Mouse (Mus musculus): Measurements from ENCODE around the gene Chrng. TPM values are rescaled to one million over a fixed set of nuclear protein-coding genes. Genes with fewer than 3 reads are reported as not detected.
A peak's percentile ranks its signal among the peaks of the same experiment; 100 is the strongest.

Chrng gene
- polyA plus RNA-seq, 1 experiment: not detected

DNA sequence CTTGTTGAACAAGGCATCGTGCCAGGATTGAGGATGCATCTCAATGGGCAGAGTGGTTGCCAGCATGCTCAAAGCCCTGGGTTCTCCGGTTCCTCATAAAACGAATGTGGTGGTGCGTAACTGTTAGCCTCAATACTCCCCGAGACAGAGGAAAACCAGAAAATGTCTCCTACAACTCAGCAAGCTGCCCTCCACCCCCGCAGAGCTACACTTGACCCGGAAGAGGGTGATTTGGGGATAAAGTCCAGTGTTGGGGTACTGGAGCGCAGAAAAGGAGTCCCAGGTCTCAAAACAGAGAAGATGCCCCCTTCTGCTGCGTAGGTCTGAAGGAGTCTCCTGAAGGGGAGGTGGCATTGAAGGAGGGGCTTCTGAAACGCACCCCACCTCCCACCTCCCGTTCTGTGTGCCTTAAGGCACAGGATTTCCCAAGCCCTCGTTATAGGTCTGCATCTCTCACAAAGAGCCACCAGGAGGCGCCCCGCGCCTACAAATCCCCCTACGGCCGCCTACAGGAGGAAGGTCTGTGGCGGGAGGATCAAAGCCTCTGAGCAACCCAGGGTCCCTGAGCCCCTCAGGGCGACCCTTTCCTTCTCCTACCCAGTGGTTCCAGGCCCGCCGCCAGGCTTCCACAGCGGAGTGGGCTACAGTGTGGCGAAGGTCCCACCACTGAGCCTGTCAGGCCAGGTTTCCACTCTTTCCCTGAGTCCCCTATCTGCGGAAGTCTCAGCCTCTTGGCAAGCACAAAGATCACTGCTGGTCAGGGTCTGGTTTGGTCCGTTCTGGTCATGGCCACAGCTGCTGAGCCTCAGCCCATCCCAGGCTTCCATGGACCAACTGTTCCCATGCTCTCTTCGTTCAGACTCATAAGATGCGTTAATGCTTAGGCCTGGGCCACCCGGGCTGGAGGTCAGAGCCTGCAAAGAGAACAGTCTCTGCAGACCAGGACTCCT, 30.2 kb upstream of the Chrng start:
- no peaks in the 10 kb centered on the region; the same call in 1 of the 2 replicates for H3K4me1 ChIP-seq (ENCODE audit: control insufficient read depth, insufficient read depth, low read length)
- H3K27ac ChIP-seq (ENCODE audit: insufficient read depth, low read length): no peak overlapping the region
- no peak overlapping the region for H3K4me3 ChIP-seq (ENCODE audit: insufficient read depth, low read length)
- TF ChIP-seq POLR2A (IDR thresholded peaks at IDR 0.05; ENCODE audit: extremely low read depth, insufficient read depth, low read length) (no peak), CTCF (IDR thresholded peaks at IDR 0.05; ENCODE audit: extremely low read depth, insufficient read depth, low read length) (peak; percentile 43; the same call in 1 of the 2 replicates)

DNA sequence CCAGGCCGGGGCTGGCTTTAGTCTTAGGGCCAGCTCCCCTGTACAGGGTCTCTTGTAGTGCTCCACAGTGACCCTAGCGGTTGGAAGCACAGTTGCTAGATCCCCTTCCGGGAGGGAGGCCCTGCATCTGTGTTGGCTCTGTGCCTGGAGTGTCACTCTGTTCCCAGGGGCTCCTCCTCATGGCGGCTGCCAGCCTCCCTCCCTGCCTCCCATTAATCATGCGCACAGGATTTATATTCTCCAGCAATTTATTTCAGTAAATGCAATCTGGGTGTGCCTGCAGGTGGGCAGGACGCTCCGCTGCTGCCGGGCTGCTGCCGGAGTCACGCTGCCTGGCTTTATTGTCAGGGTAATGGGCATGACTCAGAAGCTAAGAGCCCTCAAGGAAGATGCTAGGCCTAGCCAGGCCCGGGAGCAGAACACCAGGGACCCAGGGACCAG, 28.6 kb upstream of the Chrng start:
- TF ChIP-seq POLR2A (IDR thresholded peaks at IDR 0.05; ENCODE audit: extremely low read depth, insufficient read depth, low read length) (no peak), CTCF (IDR thresholded peaks at IDR 0.05; ENCODE audit: extremely low read depth, insufficient read depth, low read length) (no peak)
- no peak overlapping the region for H3K4me3 ChIP-seq (ENCODE audit: insufficient read depth, low read length)
- H3K4me1 ChIP-seq (ENCODE audit: control insufficient read depth, insufficient read depth, low read length): no peaks in the 10 kb centered on the region; the same call in 1 of the 2 replicates
- H3K27ac ChIP-seq (ENCODE audit: insufficient read depth, low read length): no peak overlapping the region

DNA sequence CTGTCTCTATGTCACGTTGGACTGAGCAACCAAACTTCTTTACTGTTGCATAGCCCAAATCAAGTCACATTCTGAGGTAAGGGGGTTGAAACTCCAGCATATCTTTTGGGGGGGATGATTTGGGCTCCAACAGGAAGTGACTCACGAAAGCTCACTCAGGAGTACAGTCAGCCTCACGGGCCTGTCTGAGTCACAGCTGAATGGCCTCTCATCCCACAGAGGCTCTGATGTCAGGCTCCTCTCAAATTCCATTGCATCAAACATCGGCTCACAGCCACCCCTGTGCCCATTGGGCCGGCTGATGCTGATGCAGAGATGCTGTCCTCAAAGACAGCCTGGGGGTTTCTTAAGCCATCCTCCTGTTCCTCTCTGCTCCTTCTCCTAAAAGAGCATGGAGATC, 23.6 kb upstream of the Chrng start:
- no peak overlapping the region for H3K4me3 ChIP-seq (ENCODE audit: insufficient read depth, low read length)
- no peak overlapping the region for H3K27ac ChIP-seq (ENCODE audit: insufficient read depth, low read length)
- TF ChIP-seq CTCF (IDR thresholded peaks at IDR 0.05; ENCODE audit: extremely low read depth, insufficient read depth, low read length) (no peak), POLR2A (IDR thresholded peaks at IDR 0.05; ENCODE audit: extremely low read depth, insufficient read depth, low read length) (no peak)
- H3K4me1 ChIP-seq (ENCODE audit: control insufficient read depth, insufficient read depth, low read length): no peaks in the 10 kb centered on the region

DNA sequence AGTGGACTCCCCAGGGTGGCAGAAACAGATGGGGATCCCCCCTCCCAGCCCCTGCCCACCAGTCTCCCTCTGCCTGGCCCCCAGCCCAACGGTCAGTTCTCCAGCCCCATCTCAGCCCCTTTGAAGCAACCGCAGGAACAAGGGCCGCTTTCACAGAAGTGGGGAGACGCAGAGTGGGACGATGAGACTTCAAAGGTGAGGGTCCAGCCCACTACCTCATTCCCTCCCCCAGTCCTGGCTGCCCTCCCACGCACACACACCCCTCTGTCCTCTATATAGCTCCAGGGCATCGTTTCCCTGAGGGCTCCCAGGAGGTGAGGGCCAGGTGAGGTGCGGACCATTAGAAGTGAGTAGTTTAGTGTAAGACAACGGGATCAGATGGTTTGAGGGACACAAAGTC, 21.4 kb upstream of the Chrng start, which contains the start of gene Prss56:
Gene Prss56 (plus strand): TSS at position 301 of the 400 bp plus-strand sequence.
- Histone ChIP-seq H3K4me3 (ENCODE audit: insufficient read depth, low read length) (no peak within 1 kb of the TSS), H3K4me1 (ENCODE audit: control insufficient read depth, insufficient read depth, low read length) (no peaks in the 10 kb centered on the region), H3K27ac (ENCODE audit: insufficient read depth, low read length) (no peak within 1 kb of the TSS)
- TF ChIP-seq CTCF (IDR thresholded peaks at IDR 0.05; ENCODE audit: extremely low read depth, insufficient read depth, low read length): no peak
- TF ChIP-seq POLR2A (IDR thresholded peaks at IDR 0.05; ENCODE audit: extremely low read depth, insufficient read depth, low read length): no peak

DNA sequence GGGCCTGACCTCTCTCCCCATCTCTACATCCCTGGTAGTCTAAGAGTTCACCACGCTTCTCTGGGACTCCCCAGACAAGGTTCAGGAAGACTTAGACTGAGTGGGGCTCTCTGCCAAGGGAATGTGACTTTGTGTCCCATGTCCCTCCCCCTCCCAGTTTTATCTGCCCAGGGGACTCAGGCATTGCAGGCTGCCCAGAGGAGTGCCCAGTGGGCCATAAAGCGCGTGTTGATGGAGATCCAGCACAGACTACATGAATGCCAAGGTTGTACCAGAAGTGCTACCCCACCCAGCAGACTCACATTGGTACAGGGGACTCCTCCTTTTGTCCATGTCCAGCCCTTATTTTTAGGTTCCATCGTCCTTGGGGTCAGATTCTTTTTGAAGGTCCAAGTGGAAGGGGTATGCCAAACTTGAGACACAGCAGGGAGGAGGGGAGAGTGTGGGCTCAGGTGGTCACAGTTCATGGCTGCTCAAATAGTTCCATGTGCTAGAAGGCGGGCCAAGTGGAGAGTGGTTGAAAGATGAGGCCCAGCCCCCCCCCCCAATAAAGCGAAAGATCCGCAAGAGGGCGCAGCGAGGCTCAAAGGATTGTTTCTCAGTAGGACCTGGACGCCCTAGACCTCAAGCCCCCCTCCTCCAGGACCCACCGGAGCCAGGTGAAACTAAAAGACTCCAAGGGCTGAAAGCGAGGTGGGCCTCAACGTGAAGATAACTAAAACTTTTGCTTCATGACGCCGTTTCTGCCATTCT, 20.3 kb upstream of the Chrng start:
- TF ChIP-seq POLR2A (IDR thresholded peaks at IDR 0.05; ENCODE audit: extremely low read depth, insufficient read depth, low read length): no peak
- TF ChIP-seq CTCF (IDR thresholded peaks at IDR 0.05; ENCODE audit: extremely low read depth, insufficient read depth, low read length): no peak
- Histone ChIP-seq H3K4me1 (ENCODE audit: control insufficient read depth, insufficient read depth, low read length) (no peaks in the 10 kb centered on the region), H3K27ac (ENCODE audit: insufficient read depth, low read length) (no peak overlapping the region), H3K4me3 (ENCODE audit: insufficient read depth, low read length) (no peak overlapping the region)

DNA sequence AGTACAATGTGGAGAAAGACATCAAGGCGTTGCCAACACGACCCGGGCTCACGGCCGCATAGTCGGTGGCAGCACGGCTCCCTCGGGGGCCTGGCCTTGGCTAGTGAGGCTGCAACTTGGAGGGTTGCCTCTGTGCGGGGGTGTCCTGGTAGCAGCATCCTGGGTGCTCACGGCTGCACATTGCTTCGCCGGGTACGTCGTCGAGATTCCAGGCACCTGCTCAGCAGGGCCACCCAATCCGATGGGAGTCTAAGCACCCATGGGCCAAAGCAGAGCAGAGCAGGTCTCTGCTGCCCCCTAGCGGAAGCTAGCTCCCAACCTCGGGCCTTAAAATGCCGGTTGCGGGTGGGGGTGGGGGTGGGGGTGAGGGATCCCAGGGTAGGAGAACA, 19.7 kb upstream of the Chrng start:
- Histone ChIP-seq H3K4me1 (ENCODE audit: control insufficient read depth, insufficient read depth, low read length) (no peaks in the 10 kb centered on the region), H3K4me3 (ENCODE audit: insufficient read depth, low read length) (no peak overlapping the region), H3K27ac (ENCODE audit: insufficient read depth, low read length) (no peak overlapping the region)
- TF ChIP-seq CTCF (IDR thresholded peaks at IDR 0.05; ENCODE audit: extremely low read depth, insufficient read depth, low read length): peak; percentile 74
- no peak for TF ChIP-seq POLR2A (IDR thresholded peaks at IDR 0.05; ENCODE audit: extremely low read depth, insufficient read depth, low read length)

DNA sequence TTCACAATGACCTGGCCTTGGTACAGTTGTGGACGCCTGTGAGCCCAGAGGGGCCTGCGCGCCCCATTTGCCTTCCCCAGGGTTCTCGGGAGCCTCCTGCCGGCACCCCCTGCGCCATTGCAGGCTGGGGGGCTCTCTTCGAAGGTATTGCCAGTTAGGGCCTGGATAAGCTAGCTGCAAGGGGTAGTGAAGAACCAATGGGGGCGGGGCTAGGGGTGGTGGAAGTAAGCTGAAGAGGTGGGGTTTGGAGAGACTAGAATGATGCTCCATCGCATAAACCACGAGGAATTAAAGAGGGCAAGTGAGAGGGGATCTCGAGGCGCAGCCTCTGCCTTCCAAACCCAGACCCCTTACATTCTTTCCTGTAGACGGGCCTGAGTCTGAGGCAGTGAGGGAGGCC, 18.9 kb upstream of the Chrng start:
- Histone ChIP-seq H3K27ac (ENCODE audit: insufficient read depth, low read length) (no peak overlapping the region), H3K4me3 (ENCODE audit: insufficient read depth, low read length) (no peak overlapping the region), H3K4me1 (ENCODE audit: control insufficient read depth, insufficient read depth, low read length) (no peaks in the 10 kb centered on the region)
- TF ChIP-seq CTCF (IDR thresholded peaks at IDR 0.05; ENCODE audit: extremely low read depth, insufficient read depth, low read length): no peak
- TF ChIP-seq POLR2A (IDR thresholded peaks at IDR 0.05; ENCODE audit: extremely low read depth, insufficient read depth, low read length): no peak

DNA sequence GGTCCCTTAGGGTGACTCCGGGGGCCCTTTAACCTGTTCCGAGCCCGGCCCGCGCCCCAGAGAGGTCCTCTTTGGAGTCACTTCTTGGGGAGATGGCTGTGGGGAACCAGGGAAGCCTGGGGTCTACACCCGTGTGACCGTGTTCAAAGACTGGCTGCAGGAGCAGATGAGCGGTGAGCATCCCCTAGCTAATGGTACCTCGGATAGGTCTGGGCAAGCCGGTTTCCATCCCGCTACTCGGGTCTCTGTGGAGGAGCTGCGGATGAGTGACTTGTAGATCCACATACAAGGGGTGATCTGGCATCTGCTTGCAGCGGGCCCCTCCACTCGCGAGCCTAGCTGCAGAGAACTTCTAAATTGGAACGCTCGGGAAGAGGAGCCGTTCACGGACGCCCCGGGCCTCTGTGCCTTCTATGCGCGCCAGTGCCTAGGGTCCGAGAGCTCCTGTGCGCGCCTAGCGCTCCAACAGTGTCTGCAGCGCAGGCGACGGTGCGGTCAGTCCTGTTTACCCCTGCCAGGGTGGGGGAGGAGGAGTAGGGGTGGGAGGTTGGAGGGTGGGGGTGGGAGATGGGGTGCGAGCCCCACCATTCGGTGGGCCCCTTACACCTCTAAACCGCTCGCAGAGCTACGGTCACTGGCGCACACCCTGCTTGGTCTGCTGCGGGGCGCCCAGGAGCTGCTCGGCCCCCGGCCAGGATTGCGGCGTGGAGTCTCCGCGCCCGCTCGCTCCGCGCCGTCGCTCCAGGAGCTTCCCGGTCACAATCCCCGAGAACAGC, 18.0 kb upstream of the Chrng start:
- Histone ChIP-seq H3K27ac (ENCODE audit: insufficient read depth, low read length) (no peak overlapping the region), H3K4me1 (ENCODE audit: control insufficient read depth, insufficient read depth, low read length) (no peaks in the 10 kb centered on the region), H3K4me3 (ENCODE audit: insufficient read depth, low read length) (peak overlapping the region; percentile 22)
- TF ChIP-seq CTCF (IDR thresholded peaks at IDR 0.05; ENCODE audit: extremely low read depth, insufficient read depth, low read length): no peak
- no peak for TF ChIP-seq POLR2A (IDR thresholded peaks at IDR 0.05; ENCODE audit: extremely low read depth, insufficient read depth, low read length)

DNA sequence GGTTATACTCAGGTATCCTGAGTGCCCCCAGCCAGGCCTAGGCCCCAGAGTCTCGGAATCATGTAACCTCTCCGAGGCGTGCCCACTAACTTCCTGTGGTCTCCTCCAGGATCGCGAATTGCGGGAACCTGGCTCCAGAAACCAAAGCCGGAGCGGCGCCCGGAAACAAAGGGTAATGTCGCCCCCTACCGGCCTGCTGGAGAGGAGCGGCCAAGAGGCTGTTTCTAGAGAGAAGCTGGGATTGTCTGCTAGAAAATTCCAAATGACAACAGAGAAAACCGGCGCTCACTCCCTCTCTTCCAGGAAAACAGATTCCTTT, 17.5 kb upstream of the Chrng start:
- Histone ChIP-seq H3K4me1 (ENCODE audit: control insufficient read depth, insufficient read depth, low read length) (no peaks in the 10 kb centered on the region), H3K27ac (ENCODE audit: insufficient read depth, low read length) (no peak overlapping the region), H3K4me3 (ENCODE audit: insufficient read depth, low read length) (peak overlapping the region; percentile 22)
- TF ChIP-seq CTCF (IDR thresholded peaks at IDR 0.05; ENCODE audit: extremely low read depth, insufficient read depth, low read length) (peak; percentile 74), POLR2A (IDR thresholded peaks at IDR 0.05; ENCODE audit: extremely low read depth, insufficient read depth, low read length) (no peak)
